ENCODE assay signal across 8 mouse cellular contexts in genomic region chr8:125670420-125670819, GRCm38 (mm10). TPM values are rescaled to one million over a fixed set of nuclear protein-coding genes. Genes with fewer than 3 reads are reported as not detected.
DNase-seq lines count a peak whose midpoint lies in the region; ATAC-seq and TF ChIP-seq lines count a peak whose summit lies in the region.

No protein-coding gene starts in this region.

- H3K4me1 ChIP-seq in heart, embryonic 10.5 days, result peaks cover 34% of the 10 kb centered on the region
- H3K4me1 ChIP-seq in E14TG2a.4 (replicated peaks; ENCODE audit: low read depth, low read length), result peaks cover 53% of the 10 kb centered on the region
- peaks cover 15% of the 10 kb centered on the region for H3K4me1 ChIP-seq in hindbrain, embryonic 13.5 days (replicated peaks)
- H3K4me1 ChIP-seq in liver, embryonic 13.5 days (replicated peaks), result peaks cover 13% of the 10 kb centered on the region

- peak overlapping the region; percentile 75 for H3K4me3 ChIP-seq in heart, embryonic 10.5 days
- peak overlapping the region; percentile 90 for H3K4me3 ChIP-seq in E14TG2a.4 (replicated peaks; ENCODE audit: low read length)
- peak overlapping the region; percentile 56 for H3K4me3 ChIP-seq in hindbrain, embryonic 13.5 days
- peak overlapping the region; percentile 62 for H3K4me3 ChIP-seq in liver, embryonic 13.5 days (replicated peaks)

- peak overlapping the region; percentile 95 for H3K27ac ChIP-seq in heart, embryonic 10.5 days
- no peak overlapping the region for H3K27ac ChIP-seq in hindbrain, embryonic 13.5 days
- no peak overlapping the region for H3K27ac ChIP-seq in liver, embryonic 13.5 days

- intact Hi-C loops in heart, postnatal 10 days (cut with DNase I), result no loop called here

- no peak for DNase-seq in heart, embryonic 10.5 days (ENCODE audit: low spot score)
- DNase-seq in heart, postnatal 10 days, result no peak
- DNase-seq in liver, embryonic 13.5 days, result no peak
- no peak for DNase-seq in adrenal gland, postnatal 25 days
- DNase-seq in frontal cortex, postnatal 10 days (ENCODE audit: low spot score in 2 of 2), result no peak
- DNase-seq in cerebellum, postnatal 10 days, result no peak

- H3K27me3 ChIP-seq in heart, embryonic 10.5 days (ENCODE audit: insufficient read depth, poor library complexity, severe bottlenecking), result no peaks in the 10 kb centered on the region
- no peaks in the 10 kb centered on the region for H3K27me3 ChIP-seq in E14TG2a.4 (ENCODE audit: insufficient read depth, low read length)
- 0 out of 2 replicates have a peak, but pooled peaks cover 2% of the 10 kb centered on the region for H3K27me3 ChIP-seq in hindbrain, embryonic 13.5 days
- H3K27me3 ChIP-seq in liver, embryonic 13.5 days, result no peaks in the 10 kb centered on the region; the same call in 1 of the 2 replicates

- 0 out of 2 replicates have a peak, but pooled peaks have one; percentile 30 for ATAC-seq in hindbrain, embryonic 13.5 days (ENCODE audit: low FRiP score)
- ATAC-seq in liver, embryonic 13.5 days (ENCODE audit: low read depth), result no peak

- H3K9me3 ChIP-seq in heart, embryonic 10.5 days, result peaks cover 14% of the 10 kb centered on the region
- no peaks in the 10 kb centered on the region for H3K9me3 ChIP-seq in E14TG2a.4 (ENCODE audit: low read length)
- H3K9me3 ChIP-seq in hindbrain, embryonic 13.5 days, result peaks cover 21% of the 10 kb centered on the region
- H3K9me3 ChIP-seq in liver, embryonic 13.5 days (replicated peaks), result peaks cover 29% of the 10 kb centered on the region; the same call in 1 of the 2 replicates

- no peak overlapping the region; the same call in 1 of the 2 replicates for H3K9ac ChIP-seq in hindbrain, embryonic 13.5 days
- peak overlapping the region; percentile 50; the same call in 1 of the 2 replicates for H3K9ac ChIP-seq in liver, embryonic 13.5 days

- 91% methylated on average over 6 of the region's 6 CpGs for WGBS in heart, embryonic 10.5 days
- WGBS in hindbrain, embryonic 13.5 days, result 96% methylated on average over 6 of the region's 6 CpGs
- 76% methylated on average over 6 of the region's 6 CpGs for WGBS in liver, embryonic 13.5 days (ENCODE audit: insufficient replicate concordance)

- peaks cover 18% of the 10 kb centered on the region for H3K36me3 ChIP-seq in heart, embryonic 10.5 days
- peaks cover 23% of the 10 kb centered on the region for H3K36me3 ChIP-seq in E14TG2a.4 (ENCODE audit: insufficient read depth, low read length)
- peaks cover 18% of the 10 kb centered on the region for H3K36me3 ChIP-seq in hindbrain, embryonic 13.5 days
- no peaks in the 10 kb centered on the region for H3K36me3 ChIP-seq in liver, embryonic 13.5 days

- no peak for TF ChIP-seq CTCF in E14TG2a.4 (conservative IDR thresholded peaks at IDR 0.05; ENCODE audit: low read length)

- H3K4me2 ChIP-seq in hindbrain, embryonic 13.5 days, result peak overlapping the region; percentile 89
- H3K4me2 ChIP-seq in liver, embryonic 13.5 days, result peak overlapping the region; percentile 80

RNA-seq across cellular contexts. Expression of gene Map10, which starts 0.8 kb away (rescaled TPM):
- polyA plus RNA-seq in heart, embryonic 10.5 days (2016; fragmentation: Nextera tagmentation; extraction: Ambion mirVana), result 6.3 and 7.5 TPM in 2 replicates
- 1 to 10 TPM; 5.8 to 6.5 TPM for total RNA-seq in heart, postnatal 10 days (2021)
- 7.0 and 8.0 TPM in 2 replicates for polyA plus RNA-seq in hindbrain, embryonic 13.5 days (2015; fragmentation: Nextera tagmentation; extraction: Ambion mirVana)
- 0.97 and 1.00 TPM in 2 replicates for polyA plus RNA-seq in liver, embryonic 13.5 days (2015; fragmentation: Nextera tagmentation; extraction: Ambion mirVana)
- total RNA-seq in adrenal gland, postnatal 25 days (2021), result 5.5 and 6.8 TPM in 2 replicates

RNA-seq across cellular contexts. Expression of gene Ntpcr, which starts 59.3 kb away (rescaled TPM):
- 25.7 and 26.1 TPM in 2 replicates for polyA plus RNA-seq in heart, embryonic 10.5 days (2016; fragmentation: Nextera tagmentation; extraction: Ambion mirVana)
- 10 to 100 TPM; 16.6 to 19.5 TPM for total RNA-seq in heart, postnatal 10 days (2021)
- 32.3 and 33.8 TPM in 2 replicates for polyA plus RNA-seq in hindbrain, embryonic 13.5 days (2015; fragmentation: Nextera tagmentation; extraction: Ambion mirVana)
- polyA plus RNA-seq in liver, embryonic 13.5 days (2015; fragmentation: Nextera tagmentation; extraction: Ambion mirVana), result 16.8 and 17.7 TPM in 2 replicates
- total RNA-seq in adrenal gland, postnatal 25 days (2021), result 16.1 and 25.7 TPM in 2 replicates
